Comparison of ENCODE assay signal across 33 mouse cellular contexts in genomic region chr16:97503849-97504248, GRCm38 (mm10). TPM values are rescaled to one million over a fixed set of nuclear protein-coding genes. Genes with fewer than 3 reads are reported as not detected.
DNase-seq lines count a peak whose midpoint lies in the region; ATAC-seq and TF ChIP-seq lines count a peak whose summit lies in the region.
"Had no signal": no experiment of that assay in that cellular context is flagged by ENCODE, and none has a peak within 500 bp of the region (broad histone marks: within the 10 kb centered on the region; RNA-seq: fewer than 3 reads in every experiment).

No protein-coding gene starts in this region.

- no peak for TF ChIP-seq POLR2A in small intestine, adult 2 months (IDR thresholded peaks at IDR 0.05; ENCODE audit: low read depth, low read length)

- no peak for TF ChIP-seq CTCF in small intestine, adult 2 months (IDR thresholded peaks at IDR 0.05; ENCODE audit: extremely low read depth, insufficient read length, insufficient replicate concordance, low read depth, low read length)

- peaks cover 8% of the 10 kb centered on the region; the same call in 1 of the 2 replicates for H3K4me1 ChIP-seq in megakaryocyte, embryonic 14.5 days
- H3K4me1 ChIP-seq in small intestine, adult 2 months (ENCODE audit: control insufficient read depth, insufficient read depth, insufficient read length, low read length): peaks cover 15% of the 10 kb centered on the region; the same call in 1 of the 2 replicates
- no peaks in the 10 kb centered on the region for H3K4me1 ChIP-seq in hindbrain, embryonic 10.5 days (replicated peaks)
- H3K4me1 ChIP-seq: hindbrain, embryonic 12.5 days; hindbrain, embryonic 15.5 days had no signal

- no peaks in the 10 kb centered on the region for H3K9me3 ChIP-seq in megakaryocyte, embryonic 14.5 days
- no peaks in the 10 kb centered on the region for H3K9me3 ChIP-seq in hindbrain, embryonic 10.5 days
- H3K9me3 ChIP-seq: G1E; hindbrain, embryonic 12.5 days; hindbrain, embryonic 15.5 days had no signal

- peak; percentile 70 for DNase-seq in heart, adult 11 months
- no peak for DNase-seq in heart, postnatal 14 days
- DNase-seq in left cerebral cortex, postnatal 25 days (ENCODE audit: low spot score in 2 of 2): no peak
- no peak for DNase-seq in thymus, postnatal 0 days (ENCODE audit: low spot score)
- DNase-seq in hindbrain, embryonic 10.5 days (ENCODE audit: low spot score): no peak
- DNase-seq: adrenal gland, postnatal 10 days; adrenal gland, postnatal 36 days; cerebellum, adult 2 months; cerebellum, adult 9-11 months; cerebellum, postnatal 25 days; embryo, embryonic 11 days; forebrain, postnatal 0 days; gastrocnemius, adult 2 months; gastrocnemius, postnatal 14 days; heart, postnatal 36 days had no signal

- peak overlapping the region; percentile 93 for H3K27ac ChIP-seq in small intestine, adult 2 months (ENCODE audit: insufficient read depth, low read depth, low read length)
- H3K27ac ChIP-seq in hindbrain, embryonic 10.5 days: no peak overlapping the region
- H3K27ac ChIP-seq: gastrocnemius, adult 2 months; hindbrain, embryonic 12.5 days; hindbrain, embryonic 15.5 days had no signal

- peak overlapping the region; percentile 29 for H3K4me3 ChIP-seq in megakaryocyte, embryonic 14.5 days (replicated peaks)
- peak overlapping the region; percentile 62 for H3K4me3 ChIP-seq in small intestine, adult 2 months (ENCODE audit: low read depth, low read length)
- H3K4me3 ChIP-seq in hindbrain, embryonic 10.5 days: no peak overlapping the region
- H3K4me3 ChIP-seq: gastrocnemius, adult 2 months; hindbrain, embryonic 12.5 days; hindbrain, embryonic 15.5 days had no signal

- H3K27me3 ChIP-seq in megakaryocyte, embryonic 14.5 days (replicated peaks): peaks cover 21% of the 10 kb centered on the region
- H3K27me3 ChIP-seq in small intestine, adult 2 months (ENCODE audit: control insufficient read depth, insufficient read depth, low read length): no peaks in the 10 kb centered on the region
- H3K27me3 ChIP-seq in hindbrain, embryonic 10.5 days (ENCODE audit: insufficient read depth, poor library complexity, severe bottlenecking): no peaks in the 10 kb centered on the region
- H3K27me3 ChIP-seq: hindbrain, embryonic 12.5 days; hindbrain, embryonic 15.5 days had no signal

- no peaks in the 10 kb centered on the region for H3K36me3 ChIP-seq in megakaryocyte, embryonic 14.5 days (replicated peaks; ENCODE audit: low read length)
- peaks cover 3% of the 10 kb centered on the region; the same call in 1 of the 2 replicates for H3K36me3 ChIP-seq in small intestine, adult 2 months (ENCODE audit: control insufficient read depth, insufficient read depth, low read length)
- no peaks in the 10 kb centered on the region for H3K36me3 ChIP-seq in hindbrain, embryonic 10.5 days
- H3K36me3 ChIP-seq: G1E; hindbrain, embryonic 12.5 days; hindbrain, embryonic 15.5 days had no signal

- WGBS in small intestine, adult 2 months: 66% methylated on average over 3 of the region's 3 CpGs
- 80% methylated on average over 3 of the region's 3 CpGs for whole genome bisulfite sequencing in hindbrain, embryonic 10.5 days

- intact Hi-C loops in heart, postnatal 14 days (cut with DNase I): no loop called here
- intact Hi-C loops in left cerebral cortex, postnatal 25 days (cut with DNase I): no loop called here

- ATAC-seq in granulocyte monocyte progenitor cell, adult 5-6 weeks (replicated peaks; ENCODE audit: poor library complexity, severe bottlenecking): peak; percentile 55
- ATAC-seq: forebrain, embryonic 14.5 days; forebrain, postnatal 0 days; Patski had no signal

RNA-seq across cellular contexts. Expression of gene Fam3b, which starts 10.8 kb away (rescaled TPM):
- total RNA-seq in heart, postnatal 14 days (2021): not detected
- total RNA-seq in granulocyte monocyte progenitor cell, adult 5-6 weeks (2014; fragmentation: Nextera tagmentation): 1.1 TPM in 1 of 2 replicates, not detected in the other
- total RNA-seq in granulocyte monocyte progenitor cell, adult 5-6 weeks (2017): 2.3 TPM in 1 of 2 replicates, not detected in the other
- 0.75 TPM in 1 of 2 replicates, not detected in the other for polyA plus RNA-seq in megakaryocyte, embryonic 14.5 days (2012; ENCODE audit: insufficient read depth, low replicate concordance)
- polyA plus RNA-seq in small intestine, adult 2 months (2012; rRNA removed): 64.5 and 78.2 TPM in 2 replicates
- not detected for total RNA-seq in left cerebral cortex, postnatal 25 days (2021)
- 0.47 TPM in 1 of 2 replicates, not detected in the other for polyA plus RNA-seq in thymus, postnatal 0 days (2015; fragmentation: Nextera tagmentation; extraction: Ambion mirVana)
- polyA plus RNA-seq in hindbrain, embryonic 10.5 days (2016; fragmentation: Nextera tagmentation; extraction: Ambion mirVana): not detected in 2 replicates
- total RNA-seq: adrenal gland, adult 18-20 months; adrenal gland, postnatal 36 days; forebrain, postnatal 0 days; gastrocnemius, adult 2 months; gastrocnemius, postnatal 14 days; gastrocnemius, postnatal 4 days; heart, adult 8-10 months; heart, postnatal 36 days had no signal
- polyA plus RNA-seq: cerebellum, adult 2 months; cortical plate, adult 2 months; embryonic facial prominence, embryonic 11.5 days; forebrain, embryonic 11.5 days; forebrain, embryonic 14.5 days; forebrain, postnatal 0 days; frontal cortex, adult 2 months; G1E; heart, embryonic 11.5 days; heart, embryonic 14.5 days; heart, postnatal 0 days; hindbrain, embryonic 12.5 days; hindbrain, embryonic 15.5 days; Patski had no signal

RNA-seq across cellular contexts. Expression of gene Mx1, which starts 41.1 kb away (rescaled TPM):
- total RNA-seq in heart, postnatal 14 days (2021): 1 to 10 TPM; 1.0 to 1.1 TPM
- total RNA-seq in granulocyte monocyte progenitor cell, adult 5-6 weeks (2014; fragmentation: Nextera tagmentation): 0.73 and 6.5 TPM in 2 replicates
- total RNA-seq in granulocyte monocyte progenitor cell, adult 5-6 weeks (2017): 1.3 and 2.2 TPM in 2 replicates
- 1.3 TPM in 1 of 2 replicates, not detected in the other for polyA plus RNA-seq in megakaryocyte, embryonic 14.5 days (2012; ENCODE audit: insufficient read depth, low replicate concordance)
- polyA plus RNA-seq in small intestine, adult 2 months (2012; rRNA removed): 1.0 and 1.2 TPM in 2 replicates
- total RNA-seq in left cerebral cortex, postnatal 25 days (2021): 1 to 10 TPM in 1 of 2 experiments, under 1 TPM in 1; 0.73 to 1.1 TPM
- 1.9 and 2.9 TPM in 2 replicates for polyA plus RNA-seq in thymus, postnatal 0 days (2015; fragmentation: Nextera tagmentation; extraction: Ambion mirVana)
- polyA plus RNA-seq in hindbrain, embryonic 10.5 days (2016; fragmentation: Nextera tagmentation; extraction: Ambion mirVana): 0.19 TPM in 1 of 2 replicates, not detected in the other
- polyA plus RNA-seq: embryonic facial prominence, embryonic 11.5 days; forebrain, embryonic 11.5 days; forebrain, embryonic 14.5 days; G1E; heart, embryonic 11.5 days had no signal

Comparison
In these comparisons a context has a peak if more than half of its experiments do, and no peak if none do; other contexts are left out.
1. RNA of gene Fam3b, which starts 10.8 kb away (polyA plus RNA-seq): 64.5 to 78.2 TPM in small intestine, adult 2 months; 0.75 TPM in megakaryocyte, embryonic 14.5 days, 0.47 TPM in thymus, postnatal 0 days and not detected in hindbrain, embryonic 10.5 days; every median in the first group is over 10 times any median in the second.